Mouse (Mus musculus) spleen, adult 2 months (tissue): ENCODE data around the gene Olfr137.

Experiments
- CTCF ChIP-seq: fragments of 200-500 bp; IDR thresholded peaks from 2 replicates; pipeline ENCODE4 v1.5.1; 2011; ENCODE audit warnings: mild to moderate bottlenecking, inconsistent platforms; ENCODE audit not compliant: insufficient read depth, insufficient read length, insufficient replicate concordance; ENCODE audit errors: extremely low read depth
- POLR2A ChIP-seq: fragments of 200-500 bp; IDR thresholded peaks from 2 replicates; pipeline ENCODE4 v1.6.1; 2011; ENCODE audit warnings: low read depth, low read length, inconsistent platforms

DNA sequence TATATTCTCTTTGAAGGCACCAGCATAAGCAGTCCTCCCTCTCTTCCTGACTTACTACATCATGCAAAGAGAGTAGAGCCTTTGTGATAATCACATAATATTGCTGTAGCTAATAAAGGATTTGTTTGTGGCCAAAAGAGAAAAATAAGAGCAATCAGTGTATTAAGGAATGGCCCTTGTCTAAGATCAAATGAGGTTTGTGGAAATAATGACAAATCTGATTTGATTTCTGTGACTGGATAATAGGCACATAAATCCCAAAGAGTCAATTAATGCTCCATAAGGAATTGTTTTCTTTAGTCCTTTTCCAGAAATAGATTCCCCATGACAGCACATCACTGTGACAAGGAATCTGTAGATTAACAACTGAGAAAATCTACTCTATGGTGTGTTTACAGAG, at the start of gene Olfr137:
- TF ChIP-seq CTCF = no peak
- TF ChIP-seq POLR2A = no peak
